Mouse (Mus musculus): ENCODE measurements around the gene Scd4.
A peak's percentile ranks its signal among the peaks of the same experiment; 100 is the strongest.

The Scd4 gene

DNA sequence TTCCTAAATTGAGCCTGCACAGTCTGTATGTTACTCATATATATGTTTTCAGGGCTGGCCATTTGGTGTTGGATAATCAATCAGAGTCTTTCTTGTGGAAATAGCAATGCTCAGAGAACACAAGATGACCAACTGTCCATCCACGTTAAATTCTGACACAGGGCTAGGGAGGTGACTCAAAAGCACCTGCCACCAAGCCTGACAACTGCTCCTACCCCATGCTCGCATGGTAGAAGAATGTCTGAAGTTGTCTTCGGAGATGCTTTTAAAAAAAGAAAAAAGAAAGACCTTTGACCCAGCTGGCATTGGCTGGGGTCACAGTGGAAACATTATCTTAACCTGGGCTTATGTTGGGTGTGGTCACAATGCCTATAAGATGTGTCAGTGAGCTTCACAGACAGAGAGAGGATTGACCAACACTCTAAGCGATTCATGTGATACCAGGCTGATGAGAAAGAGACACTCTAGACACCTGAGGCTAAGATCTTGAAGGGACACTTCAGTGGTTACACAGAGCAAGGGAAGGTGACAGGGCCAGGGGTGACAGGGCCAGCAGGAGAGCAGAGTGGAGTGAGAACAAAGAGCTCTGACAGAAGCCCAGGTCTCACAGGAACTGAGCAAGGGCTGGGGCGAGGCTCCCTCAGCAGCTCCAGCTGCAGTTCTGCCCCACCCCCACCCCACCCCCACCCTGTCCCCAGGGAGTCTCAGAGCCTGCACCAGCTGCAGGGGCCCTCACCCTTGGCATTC, 44.9 kb downstream of the Scd4 start:
- no peak for DNase-seq (ENCODE audit: extremely low spot score, low read depth, low spot score)

- no peak for DNase-seq (ENCODE audit: extremely low spot score, low read depth, low spot score)
Measured at GRCm38 (mm10) chr19:44379090-44379489, 46.2 kb downstream of the Scd4 start.

- no peak for DNase-seq (ENCODE audit: extremely low spot score, low read depth, low spot score)
Measured at GRCm38 (mm10) chr19:44380065-44380464, 47.2 kb downstream of the Scd4 start.

DNA sequence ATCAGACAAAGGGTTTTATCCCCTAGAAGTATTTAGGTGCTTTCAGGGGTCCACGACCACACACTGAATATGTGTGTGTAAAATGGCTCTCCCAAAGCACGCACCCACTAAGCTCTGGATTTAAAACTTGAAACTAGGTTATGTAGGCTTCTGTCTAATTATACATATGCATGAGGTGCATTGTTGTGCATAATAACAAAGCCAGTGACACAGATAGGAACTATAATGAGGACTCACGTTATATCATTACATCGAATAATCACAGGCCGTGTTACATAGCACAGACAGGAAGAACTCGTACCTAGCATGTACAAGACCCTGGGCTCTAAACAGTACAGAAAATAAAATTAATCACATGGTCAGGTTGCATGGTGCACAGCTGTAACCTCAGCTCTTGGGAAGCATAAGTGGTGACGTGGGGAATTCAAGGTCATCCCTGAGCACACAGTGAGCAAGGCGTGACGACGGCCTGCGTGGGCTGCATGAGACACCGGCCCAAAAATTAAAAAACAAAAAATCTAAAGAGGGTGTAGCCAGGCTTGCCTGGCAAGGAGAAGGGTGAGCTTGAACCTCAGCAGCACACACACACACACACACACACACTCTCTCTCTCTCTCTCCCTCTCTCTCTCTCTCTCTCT, 49.9 kb downstream of the Scd4 start:
- no peak for DNase-seq (ENCODE audit: extremely low spot score, low read depth, low spot score)

- no peak for DNase-seq (ENCODE audit: extremely low spot score, low read depth, low spot score)
Measured at GRCm38 (mm10) chr19:44385887-44386498, 53.1 kb downstream of the Scd4 start.

GRCm38 (mm10) chr19:44387089-44387671, 54.3 kb downstream of the Scd4 start:
- no peak for DNase-seq (ENCODE audit: extremely low spot score, low read depth, low spot score)

DNA sequence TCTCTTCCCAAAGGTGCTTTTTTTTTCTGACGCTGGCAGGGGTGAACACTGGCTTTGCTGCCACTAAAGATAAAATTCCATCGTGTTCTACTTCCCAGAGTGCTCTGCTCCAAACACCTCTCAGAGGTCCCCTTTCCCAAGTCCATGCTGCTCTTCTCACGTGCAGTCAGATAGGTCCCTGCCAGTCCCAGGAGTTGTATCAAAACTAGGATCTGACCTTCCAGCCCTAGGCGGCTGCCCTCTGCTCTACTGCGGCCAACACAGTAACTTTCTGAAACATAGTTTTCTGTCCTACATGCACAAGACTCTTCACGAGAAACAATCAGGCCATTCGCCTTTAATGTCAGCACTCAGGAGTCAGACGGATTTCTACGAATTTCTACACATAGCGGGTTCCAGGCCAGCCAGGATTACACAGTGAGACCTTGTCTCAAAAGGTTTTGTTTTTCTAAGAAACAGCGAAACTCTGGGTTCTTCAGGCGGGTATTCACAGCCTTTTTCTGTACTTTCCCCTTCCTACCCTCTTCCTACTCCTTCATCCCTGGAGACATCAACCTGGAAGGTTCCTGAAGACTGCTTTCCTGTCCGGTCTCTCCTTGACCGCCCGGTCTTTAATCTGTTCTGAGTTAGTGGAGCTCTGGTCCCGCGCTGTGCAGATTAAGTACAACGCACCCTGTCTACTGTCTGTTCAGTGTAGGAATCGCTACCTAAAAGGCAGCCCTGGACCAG, 55.0 kb downstream of the Scd4 start:
- DNase-seq (ENCODE audit: extremely low spot score, low read depth, low spot score), result no peak

DNA sequence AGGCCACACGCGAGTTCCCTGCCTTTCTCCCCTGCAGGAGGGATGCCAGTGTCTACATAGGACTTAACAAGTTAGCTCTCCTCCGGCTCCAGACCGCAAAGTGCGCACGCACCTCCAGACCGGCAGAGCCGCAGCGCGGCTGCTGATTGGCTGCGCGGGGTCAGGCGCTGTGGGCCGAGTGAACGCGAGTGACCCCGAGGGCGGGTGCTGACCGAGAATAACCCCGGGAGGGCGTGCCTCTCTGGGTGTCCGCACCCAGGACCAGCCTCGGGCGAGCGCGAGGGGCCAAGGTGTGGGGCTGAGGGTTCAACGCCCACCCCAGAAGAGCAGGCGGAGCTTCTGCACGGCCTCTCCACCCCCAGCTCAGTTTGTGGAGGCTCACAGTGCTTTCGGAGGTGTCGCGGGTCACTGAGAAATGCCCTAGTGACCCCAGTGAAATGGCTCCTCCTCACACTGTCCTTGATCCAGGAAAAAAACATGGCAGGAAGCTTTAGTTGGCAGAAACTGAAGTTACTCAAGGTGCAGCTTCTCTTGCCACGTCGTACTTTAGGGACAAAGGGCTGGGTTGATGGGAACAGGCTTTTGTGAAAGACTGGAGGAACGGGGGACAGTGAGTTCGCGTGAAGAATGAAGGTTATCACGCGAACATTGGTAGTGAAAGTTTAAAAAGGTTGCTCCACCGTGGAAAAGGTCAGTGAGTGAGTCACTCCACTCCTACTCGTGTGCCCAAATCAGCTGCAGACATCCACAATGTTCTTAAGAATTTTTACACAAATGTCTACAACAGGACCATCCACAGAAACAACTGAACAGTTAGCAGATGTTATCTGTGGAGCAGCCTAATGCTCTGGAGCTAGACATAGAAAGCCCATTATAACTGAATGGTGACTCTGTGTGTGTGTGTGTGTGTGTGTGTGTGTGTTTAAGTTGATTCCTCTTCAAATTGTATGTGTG, 55.9 kb downstream of the Scd4 start:
- DNase-seq (ENCODE audit: extremely low spot score, low read depth, low spot score), result peak; percentile 85

DNA sequence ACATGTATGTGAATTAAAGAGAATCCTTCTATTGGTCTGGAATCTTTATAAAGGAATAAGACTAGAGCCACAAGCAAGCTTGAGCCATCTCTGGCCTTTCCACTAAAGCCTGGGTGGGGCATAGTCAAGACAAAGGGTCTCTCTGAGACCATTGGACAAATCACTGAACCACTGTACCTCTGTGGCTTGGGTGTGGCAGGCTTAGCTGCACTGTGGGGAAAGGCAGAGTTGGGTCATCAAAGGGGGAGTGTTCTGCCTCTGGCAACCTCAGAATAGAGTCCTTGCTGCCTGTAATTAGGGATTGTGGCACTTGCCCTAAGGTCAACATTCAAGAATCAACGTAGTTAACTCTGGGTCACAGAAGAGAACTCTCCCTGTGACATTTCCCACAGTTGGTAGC, 56.6 kb downstream of the Scd4 start:
- DNase-seq (ENCODE audit: extremely low spot score, low read depth, low spot score), result no peak

DNA sequence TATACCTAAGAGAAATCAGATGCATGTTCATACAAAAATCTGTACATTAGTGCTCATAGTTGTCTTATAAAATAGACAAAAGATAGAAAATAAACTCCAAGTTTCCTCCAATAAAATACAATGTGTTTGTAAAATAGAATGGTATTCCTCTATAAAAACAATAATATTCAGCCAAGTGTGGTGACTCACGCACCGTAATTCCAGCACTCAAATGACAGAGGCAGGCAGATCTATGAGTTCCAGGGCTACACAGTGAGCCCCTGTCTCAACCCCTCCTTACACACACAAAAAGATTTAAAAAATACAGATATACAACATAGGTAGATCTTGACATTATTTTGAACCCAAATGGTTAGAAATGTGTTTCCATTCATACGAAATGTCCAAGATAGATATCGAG, 59.0 kb downstream of the Scd4 start:
- no peak for DNase-seq (ENCODE audit: extremely low spot score, low read depth, low spot score)

- no peak for DNase-seq (ENCODE audit: extremely low spot score, low read depth, low spot score)
Measured at GRCm38 (mm10) chr19:44392339-44393009, 59.6 kb downstream of the Scd4 start.

DNA sequence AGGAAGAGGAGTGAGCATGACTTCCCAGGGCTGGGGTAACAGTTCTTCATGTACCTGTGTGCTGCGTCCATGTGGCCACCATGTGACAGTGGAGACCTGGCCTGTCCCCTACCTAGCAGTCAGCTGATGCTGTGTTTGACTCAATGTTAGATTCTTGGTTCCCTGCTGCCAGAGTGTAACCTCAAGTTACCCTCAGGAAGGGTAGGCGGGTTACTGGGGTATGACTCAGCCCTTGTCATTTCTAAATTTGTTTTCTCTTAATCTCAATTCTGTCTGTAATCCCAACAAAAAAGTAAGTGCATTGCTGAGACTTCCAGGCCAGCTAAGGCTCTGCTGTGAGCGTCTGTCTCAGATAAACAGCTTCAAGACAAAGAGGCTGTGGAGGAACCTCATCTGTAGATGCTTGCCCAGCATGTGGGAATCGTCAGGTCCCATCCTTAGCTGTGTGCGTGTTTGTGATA, 61.1 kb downstream of the Scd4 start:
- DNase-seq (ENCODE audit: extremely low spot score, low read depth, low spot score), result no peak

DNA sequence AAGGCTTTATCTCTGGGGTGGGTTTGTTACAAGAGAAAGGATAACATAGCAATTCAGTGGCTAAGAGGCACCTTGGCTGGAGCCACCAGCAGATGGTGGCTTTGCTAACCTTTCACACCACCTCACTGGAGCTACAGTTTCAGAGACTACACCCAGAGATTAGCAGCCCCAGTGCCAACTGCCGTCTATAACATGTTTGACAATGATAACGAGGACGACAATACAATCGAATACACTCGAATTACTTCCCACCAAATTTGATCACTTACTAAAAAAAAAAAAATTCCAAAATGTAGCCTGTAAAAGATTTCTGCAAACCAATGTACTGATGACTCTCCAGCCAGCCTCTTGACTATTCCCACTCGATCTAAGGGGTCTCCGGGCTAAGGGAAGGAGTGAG, 62.1 kb downstream of the Scd4 start:
- DNase-seq (ENCODE audit: extremely low spot score, low read depth, low spot score), result no peak

Data from hindlimb bud, embryonic 11.5 days (tissue).